In the genomic region with DNA sequence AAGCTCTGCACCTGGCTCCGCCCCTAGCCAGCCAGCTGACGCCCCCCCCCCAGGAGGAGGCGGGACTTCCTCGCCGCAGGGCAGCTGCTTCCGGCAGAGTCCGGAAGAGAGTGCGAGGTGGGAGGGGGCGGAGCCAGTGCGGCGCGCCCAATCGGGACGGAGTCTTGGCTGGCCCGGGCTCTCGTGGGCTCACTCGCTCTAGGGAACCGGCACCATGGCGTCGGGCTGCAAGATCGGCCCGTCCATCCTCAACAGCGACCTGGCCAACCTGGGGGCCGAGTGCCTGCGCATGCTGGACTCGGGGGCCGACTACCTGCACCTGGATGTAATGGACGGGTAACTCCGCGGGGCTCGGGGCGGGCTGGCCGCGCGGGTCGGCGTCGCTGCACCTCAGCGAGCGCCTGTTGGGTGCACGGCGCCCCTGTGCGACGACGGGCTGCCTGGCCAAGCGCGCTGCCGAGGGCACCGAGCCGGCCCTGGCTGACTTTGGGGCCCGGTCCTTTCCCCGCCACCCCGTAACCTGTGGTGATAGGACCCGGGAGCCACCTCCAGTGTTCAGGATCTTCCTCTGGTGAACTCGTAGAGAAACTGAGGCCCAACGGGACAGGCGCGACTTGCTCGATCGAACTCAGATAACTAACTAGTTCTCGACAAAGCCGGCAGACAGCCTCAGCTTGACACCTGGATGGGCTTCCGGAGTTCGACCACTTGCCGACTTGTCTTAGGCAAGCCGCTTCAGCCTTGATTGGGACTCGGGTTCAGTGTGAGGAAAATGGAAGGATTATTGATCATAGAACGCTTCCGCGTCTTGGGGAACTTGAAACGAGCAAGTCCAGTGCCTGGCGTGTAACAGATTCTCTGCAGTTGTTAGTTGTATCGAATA, we compare ENCODE assay signal across 8 mouse cellular contexts. TPM values are rescaled to one million over a fixed set of nuclear protein-coding genes. Genes with fewer than 3 reads are reported as not detected.
DNase-seq lines count a peak whose midpoint lies in the region; ATAC-seq lines count a peak whose summit lies in the region.

A gene (plus strand): TSS at position 139 of the 883 bp plus-strand sequence.

- intact Hi-C loops in gastrocnemius, postnatal 14 days (cut with DNase I; ENCODE audit: low total_unique reads) = no loop called here
- intact Hi-C loops in left cerebral cortex, postnatal 10 days (cut with DNase I) = loop anchor here (10.0 kb wide), 1 partner anchor 114 kb away; a partner anchor contains a TSS

- ATAC-seq in inflammation-experienced regulatory T-cells, adult 6 months = peak; percentile 98
- ATAC-seq in megakaryocyte-erythroid progenitor cell, adult 5-6 weeks (replicated peaks; ENCODE audit: low FRiP score, low TSS enrichment, poor library complexity, severe bottlenecking) = peak; percentile 98

- peak; percentile 94 for DNase-seq in adipocyte (ENCODE audit: low spot score)
- DNase-seq in embryo, embryonic 10 days (ENCODE audit: low spot score) = peak; percentile 94
- peak; percentile 94 for DNase-seq in gastrocnemius, postnatal 14 days
- DNase-seq in left cerebral cortex, postnatal 10 days (ENCODE audit: extremely low spot score in 1 of 2, low spot score in 2 of 2) = peak; percentile 86 to 97
- DNase-seq in right cerebral cortex, postnatal 25 days = peak; percentile 93
- peak; percentile 89 to 94 for DNase-seq in urinary bladder, postnatal 4 days (ENCODE audit: low spot score in 2 of 2)

RNA-seq across cellular contexts. Expression of the gene that starts here (rescaled TPM):
- total RNA-seq in gastrocnemius, postnatal 14 days (2021) = 1 to 10 TPM; 8.0 to 8.3 TPM
- polyA plus RNA-seq in inflammation-experienced regulatory T-cells, adult 6 months (2017; shearing (Covaris generic)) = 10 to 100 TPM; 46.1 to 76.7 (median 55.4) TPM
- total RNA-seq in left cerebral cortex, postnatal 10 days (2021) = 10 to 100 TPM; 28.9 to 32.8 TPM
- 33.7 and 42.6 TPM in 2 replicates for total RNA-seq in megakaryocyte-erythroid progenitor cell, adult 5-6 weeks (2014; fragmentation: Nextera tagmentation)
- total RNA-seq in megakaryocyte-erythroid progenitor cell, adult 5-6 weeks (2017) = 41.4 and 45.1 TPM in 2 replicates

Comparison
In these comparisons a context has a peak if more than half of its experiments do, and no peak if none do; other contexts are left out.
1. Peak in every context shown above with its lines: DNase-seq and ATAC-seq.